Mouse (Mus musculus) adrenal gland, adult 2 months (tissue): ENCODE measurements around the gene Ugt1a1. TPM values are rescaled to one million over a fixed set of nuclear protein-coding genes. Genes with fewer than 3 reads are reported as not detected.
"Not testable (repeated sequence)": the region's sequence is repeated elsewhere in the genome, so short reads cannot be mapped to it uniquely, and the experiment has no call there.

Source experiments
- DNase-seq: peaks from one replicate; pipeline ENCODE4 v3.0.0; 2021
- polyA plus RNA-seq: library from polyadenylated mRNA; depleted of rRNA; stranded (reverse); fragments of >200 nt; gene quantifications from 2 replicates; pipeline ENCODE4 v1.2.3, GENCODE M21; 2012
- total RNA-seq, 2 experiments: library from RNA; stranded (reverse); gene quantifications; 2 replicates each; pipeline ENCODE4 v1.2.3; 2021

The Ugt1a1 gene
- total and polyA plus RNA-seq, 3 experiments = 9.7 to 53.5 TPM; not detected in 1

DNA sequence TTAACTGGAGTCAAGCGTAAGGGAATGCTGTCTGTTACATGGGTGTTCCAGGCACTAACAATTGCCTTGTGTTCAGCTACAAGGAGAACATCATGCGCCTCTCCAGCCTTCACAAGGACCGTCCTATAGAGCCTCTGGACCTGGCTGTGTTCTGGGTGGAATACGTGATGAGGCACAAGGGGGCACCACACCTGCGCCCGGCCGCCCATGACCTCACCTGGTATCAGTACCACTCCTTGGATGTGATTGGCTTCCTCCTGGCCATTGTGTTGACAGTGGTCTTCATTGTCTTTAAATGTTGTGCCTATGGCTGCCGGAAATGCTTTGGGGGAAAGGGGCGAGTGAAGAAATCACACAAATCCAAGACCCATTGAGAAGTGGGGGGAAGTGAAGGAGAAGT lies 6.3 kb downstream of the Ugt1a1 start:
- DNase-seq = no peak

DNA sequence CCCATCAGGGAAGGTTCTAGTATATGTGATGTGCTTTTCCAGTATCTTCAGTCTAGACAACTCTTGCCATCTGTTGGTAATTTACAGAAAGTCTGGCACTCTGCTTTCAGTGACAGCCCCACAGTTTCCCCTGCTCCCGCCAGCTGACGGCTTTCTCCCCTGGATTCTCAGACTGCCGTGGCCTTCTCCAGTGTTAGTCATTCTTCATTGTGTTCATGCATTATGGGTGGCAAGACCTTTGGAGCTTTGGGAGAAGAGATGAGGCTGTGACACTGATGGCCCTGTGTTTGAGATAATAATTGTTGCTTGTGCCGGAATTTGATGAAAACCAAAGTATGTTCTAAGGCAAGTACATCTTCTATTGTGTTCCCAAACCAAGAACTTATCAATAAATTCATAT lies 6.8 kb downstream of the Ugt1a1 start:
- DNase-seq = no peak

- no peak for DNase-seq
These were observed 7.3 kb downstream of the Ugt1a1 start for GRCm38 (mm10) chr1:88219054-88219453.

- DNase-seq = no peak
These were observed 8.6 kb downstream of the Ugt1a1 start for GRCm38 (mm10) chr1:88220336-88220735.

DNA sequence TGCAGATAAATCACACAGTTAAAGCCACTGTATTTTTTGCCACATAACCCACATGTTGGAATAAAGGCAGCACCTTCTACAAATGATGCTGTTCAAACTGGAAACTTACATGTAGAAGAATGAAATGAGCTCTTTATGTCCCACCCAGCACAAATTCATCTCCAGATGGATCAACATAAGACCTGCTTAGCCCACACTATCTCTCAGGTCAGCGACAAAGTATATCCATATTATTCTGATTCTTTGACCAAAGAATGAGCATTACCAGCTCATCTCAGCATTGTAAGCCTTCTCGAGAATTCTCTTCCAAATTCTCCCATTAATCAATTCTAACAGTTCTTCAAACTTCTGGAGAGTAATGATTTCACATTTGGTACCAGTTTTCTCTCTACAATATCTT lies 10.5 kb downstream of the Ugt1a1 start:
- no peak for DNase-seq

GRCm38 (mm10) chr1:88223011-88223515 lies 11.3 kb downstream of the Ugt1a1 start:
- DNase-seq = not testable (repeated sequence)

DNA sequence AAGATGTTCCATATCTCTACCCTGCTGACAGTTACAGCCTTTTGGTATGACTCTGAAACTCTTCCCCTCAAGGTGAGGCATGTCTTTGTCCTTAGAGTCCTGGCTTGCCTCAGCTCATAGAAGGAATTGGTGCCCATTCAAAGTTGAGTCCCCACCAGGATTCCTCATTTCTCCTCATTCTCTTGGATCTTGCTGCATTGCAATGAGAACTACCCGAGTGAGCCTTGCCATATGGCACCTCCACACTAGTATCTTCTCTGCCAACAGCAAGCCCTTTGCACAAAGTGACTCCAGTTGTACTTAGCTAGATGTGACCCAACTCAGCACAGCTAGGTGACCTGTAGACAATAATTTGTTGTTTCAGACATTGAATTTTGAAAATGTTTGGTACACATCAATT lies 11.8 kb downstream of the Ugt1a1 start:
- DNase-seq = no peak

DNA sequence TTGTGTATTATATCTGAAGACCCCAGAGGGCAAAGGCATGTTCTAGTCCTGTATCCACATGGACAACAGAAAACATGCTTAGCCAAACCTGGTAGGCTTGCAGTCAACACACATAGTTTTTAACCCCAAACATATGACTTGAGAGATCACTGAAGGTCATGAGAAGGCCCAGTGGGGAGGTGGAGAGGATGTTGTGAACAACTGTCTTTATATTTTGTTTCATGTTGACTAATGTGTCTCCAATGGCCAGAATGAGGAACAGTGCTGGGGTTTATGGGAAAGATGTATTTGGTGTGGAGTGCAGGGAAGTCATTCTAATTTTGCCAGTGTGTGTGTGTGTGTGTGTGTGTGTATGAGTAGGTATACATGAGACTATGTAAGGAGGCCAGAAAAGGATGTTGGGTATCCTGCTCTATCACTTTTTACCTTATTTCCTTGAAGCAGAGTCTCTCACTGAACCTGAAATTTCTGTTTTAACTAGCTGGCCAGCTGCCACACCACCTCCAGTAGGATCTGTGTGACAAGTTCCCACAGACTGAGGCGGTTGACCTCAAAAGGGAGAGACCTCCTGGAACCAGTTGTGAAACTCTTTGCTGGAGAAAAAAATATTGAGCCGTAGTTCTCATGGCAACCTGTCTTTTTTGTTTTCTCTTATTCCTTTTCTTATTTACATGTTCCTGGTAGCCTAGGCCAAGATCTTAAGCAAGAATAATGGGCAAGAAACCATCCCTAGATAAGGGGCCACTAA lies 12.4 kb downstream of the Ugt1a1 start:
- peak; percentile 66 for DNase-seq

- DNase-seq = not testable (repeated sequence)
These were observed 13.5 kb downstream of the Ugt1a1 start for GRCm38 (mm10) chr1:88225301-88225700.

- DNase-seq = no peak
These were observed 14.0 kb downstream of the Ugt1a1 start for GRCm38 (mm10) chr1:88225741-88226140.

DNA sequence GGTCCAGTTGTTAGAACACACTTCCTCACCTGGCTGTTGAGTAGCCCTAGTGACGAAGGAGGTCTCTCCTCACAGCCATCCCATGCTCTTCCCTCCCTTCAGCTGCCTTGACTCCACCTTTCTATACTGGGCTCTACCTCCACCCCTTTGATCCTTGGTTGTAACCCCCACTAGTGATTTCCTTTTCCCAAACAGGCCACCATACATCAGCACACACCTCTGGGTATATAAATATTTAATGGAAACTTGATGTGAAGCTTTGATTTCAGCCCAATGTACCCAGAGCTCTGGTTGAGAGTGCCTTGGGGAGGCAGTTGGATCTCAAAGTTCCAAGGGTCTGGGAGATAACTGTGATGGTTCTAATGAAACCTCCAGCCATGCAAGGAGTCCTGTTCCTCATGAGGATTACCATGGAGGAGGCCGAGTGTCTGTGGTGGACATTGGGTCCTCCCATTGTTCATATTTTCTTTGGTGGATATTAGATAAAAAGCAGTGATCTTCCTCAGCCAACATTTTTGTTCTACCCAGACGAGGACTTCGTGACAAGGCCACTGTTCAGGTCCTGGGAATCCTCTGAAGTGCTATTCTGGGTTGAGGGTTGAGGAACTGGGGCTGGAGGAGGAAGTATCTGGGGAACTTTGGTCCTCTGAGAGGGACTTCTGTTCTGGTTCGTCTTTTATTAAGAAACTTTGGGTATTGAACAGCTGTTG lies 15.1 kb downstream of the Ugt1a1 start, which contains the start of gene Mroh2a:
Gene Mroh2a, plus strand, starts transcription at position 317 of the 710 bp plus-strand sequence.
- DNase-seq = no peak

DNA sequence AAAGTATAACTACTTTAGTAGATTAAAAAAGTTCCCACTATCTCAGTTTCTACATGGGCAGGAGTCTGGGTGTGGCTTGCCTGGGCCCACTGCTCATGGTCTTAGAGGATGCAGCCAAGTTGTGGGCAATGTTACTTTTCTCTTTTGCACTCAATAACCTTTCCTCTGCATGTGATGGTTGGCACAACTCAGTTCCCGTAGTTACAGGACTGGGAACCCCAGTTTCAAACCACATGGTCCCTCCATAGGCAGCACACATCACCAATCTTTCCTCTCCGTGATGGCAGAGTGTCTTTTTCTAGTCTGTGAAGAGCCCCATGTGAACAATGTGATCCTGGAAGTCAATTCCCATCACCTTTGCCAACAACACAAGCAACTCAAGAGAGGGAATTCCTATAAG lies 15.7 kb downstream of the Ugt1a1 start:
- no peak for DNase-seq

DNA sequence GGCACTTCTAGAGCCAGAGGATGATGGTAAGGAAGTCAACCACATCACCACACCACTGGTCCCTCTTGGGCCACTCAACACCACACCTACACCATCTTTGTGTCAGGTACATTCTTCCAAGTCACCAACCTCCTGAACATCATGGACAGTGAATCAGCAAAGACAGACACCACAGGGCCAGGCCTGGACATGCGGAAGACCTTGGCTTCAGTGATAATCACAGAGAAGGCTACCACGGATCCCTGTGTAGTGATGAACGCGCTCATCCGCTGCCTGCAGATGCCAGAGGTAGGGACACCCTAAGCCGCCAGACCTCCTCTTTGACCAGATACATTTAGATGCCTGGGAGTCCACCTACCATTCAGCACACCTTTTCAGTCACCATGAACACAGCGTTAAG lies 16.4 kb downstream of the Ugt1a1 start:
- DNase-seq = no peak

DNA sequence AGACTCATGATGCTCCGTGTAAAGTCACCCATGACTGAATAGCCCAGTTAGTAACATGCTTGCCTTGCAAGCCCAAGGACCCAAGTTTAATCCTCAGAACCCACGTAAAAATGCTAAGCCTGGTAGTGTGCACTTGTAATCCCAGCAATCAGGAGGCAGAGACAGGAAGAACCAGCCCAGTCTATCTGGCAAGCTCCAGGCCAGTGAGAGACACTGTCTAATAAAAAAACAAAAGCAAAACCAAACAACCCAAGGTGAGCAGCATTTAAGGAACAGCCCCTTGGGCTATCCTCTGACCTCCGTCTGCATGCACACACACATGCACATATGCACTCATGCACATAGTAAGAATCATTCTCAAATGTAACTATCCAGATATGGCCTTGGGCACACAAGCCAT lies 17.8 kb downstream of the Ugt1a1 start:
- DNase-seq = no peak

- no peak for DNase-seq
These were observed 18.2 kb downstream of the Ugt1a1 start for GRCm38 (mm10) chr1:88229986-88230385.

GRCm38 (mm10) chr1:88230421-88230820 lies 18.7 kb downstream of the Ugt1a1 start:
- no peak for DNase-seq

GRCm38 (mm10) chr1:88230981-88231802 lies 19.4 kb downstream of the Ugt1a1 start:
- no peak for DNase-seq

GRCm38 (mm10) chr1:88231803-88232499 lies 20.2 kb downstream of the Ugt1a1 start:
- no peak for DNase-seq

GRCm38 (mm10) chr1:88232664-88233380 lies 21.1 kb downstream of the Ugt1a1 start:
- DNase-seq = no peak

- DNase-seq = no peak
These were observed 21.9 kb downstream of the Ugt1a1 start for GRCm38 (mm10) chr1:88233421-88234247.
